Mouse (Mus musculus) 3134 (cell line): ENCODE data around the gene Suds3.

Experiments used
- DNase-seq: peaks from one replicate; pipeline ENCODE4 v3.0.0-alpha.2; 2011; ENCODE audit warnings: low spot score; ENCODE audit not compliant: insufficient read length; ENCODE audit errors: extremely low read depth

The Suds3 gene

GRCm38 (mm10) chr5:117115836-117116366 is at the start of gene Suds3:
Gene Suds3 (minus strand): TSS chr5:117116113.
- peak; percentile 81 for DNase-seq

GRCm38 (mm10) chr5:117164923-117165322 is 49.0 kb upstream of the Suds3 start:
- no peak for DNase-seq

DNA sequence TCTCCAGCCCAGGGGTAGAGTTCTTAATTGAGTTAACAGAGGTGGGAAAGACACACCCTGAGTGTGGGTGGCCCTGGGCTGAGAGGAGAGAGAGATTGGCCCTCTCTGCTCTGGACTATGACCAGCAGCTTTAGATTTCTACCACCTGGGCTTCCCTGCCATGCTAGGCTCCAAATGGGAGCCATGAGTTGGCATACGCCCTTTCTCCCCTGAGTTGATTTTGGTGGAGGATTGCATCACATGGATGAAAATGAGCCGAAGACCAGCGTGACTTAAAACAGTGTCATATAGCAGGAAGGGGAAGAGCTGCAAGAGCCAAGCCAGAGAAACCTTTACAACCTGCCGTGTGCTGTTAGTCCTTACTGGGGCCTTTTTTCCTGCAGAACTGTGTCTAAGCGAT is 48.6 kb upstream of the Suds3 start:
- peak; percentile 64 for DNase-seq

- DNase-seq, result no peak
Observed at GRCm38 (mm10) chr5:117163790-117164189, 47.9 kb upstream of the Suds3 start.

DNA sequence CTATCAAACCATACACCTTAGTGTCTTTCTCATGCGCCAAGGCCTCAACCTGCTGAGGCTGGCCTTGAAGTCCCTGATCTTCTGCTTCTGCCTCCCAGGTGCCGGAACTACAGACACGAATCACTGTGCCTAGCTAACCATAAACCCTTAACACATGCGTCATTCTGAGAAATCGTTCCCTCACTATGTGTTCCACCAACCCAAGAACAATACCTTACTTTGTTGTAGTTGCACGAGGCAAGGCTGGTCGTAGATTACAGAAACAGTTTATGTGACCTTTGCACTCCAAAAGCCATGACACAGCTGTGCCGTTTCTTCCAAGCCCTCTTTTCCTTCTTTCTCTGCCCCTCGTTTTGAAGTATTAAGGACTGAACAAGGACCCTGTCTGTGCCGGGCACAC is 44.6 kb upstream of the Suds3 start:
- DNase-seq, result no peak

DNA sequence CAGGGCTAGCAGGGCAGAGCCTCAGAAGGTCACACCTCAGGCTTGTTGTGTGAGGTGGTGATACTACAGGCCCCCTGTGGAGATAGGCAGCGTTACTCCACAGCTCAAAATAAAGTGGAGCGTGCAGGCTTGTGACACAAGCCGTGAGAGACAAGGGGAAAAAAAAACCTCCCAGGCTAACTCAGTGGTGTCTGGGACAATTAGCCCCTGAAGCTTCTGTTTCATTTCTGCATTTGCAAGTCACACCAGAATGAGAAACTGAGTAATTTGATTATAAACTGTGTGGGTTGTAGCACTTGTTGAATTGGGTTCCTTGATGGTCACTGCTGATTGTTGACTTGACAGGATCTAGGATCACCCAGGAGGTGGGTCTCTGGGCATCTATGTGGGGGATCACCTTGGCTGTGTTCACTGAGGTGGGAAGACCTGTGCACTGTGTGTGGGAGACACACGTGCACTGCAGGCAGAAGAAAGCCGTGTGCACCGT is 43.9 kb upstream of the Suds3 start:
- DNase-seq, result no peak

GRCm38 (mm10) chr5:117159326-117159725 is 43.4 kb upstream of the Suds3 start:
- DNase-seq, result no peak

- peak; percentile 84 for DNase-seq
Observed at GRCm38 (mm10) chr5:117158335-117159018, 42.6 kb upstream of the Suds3 start.

DNA sequence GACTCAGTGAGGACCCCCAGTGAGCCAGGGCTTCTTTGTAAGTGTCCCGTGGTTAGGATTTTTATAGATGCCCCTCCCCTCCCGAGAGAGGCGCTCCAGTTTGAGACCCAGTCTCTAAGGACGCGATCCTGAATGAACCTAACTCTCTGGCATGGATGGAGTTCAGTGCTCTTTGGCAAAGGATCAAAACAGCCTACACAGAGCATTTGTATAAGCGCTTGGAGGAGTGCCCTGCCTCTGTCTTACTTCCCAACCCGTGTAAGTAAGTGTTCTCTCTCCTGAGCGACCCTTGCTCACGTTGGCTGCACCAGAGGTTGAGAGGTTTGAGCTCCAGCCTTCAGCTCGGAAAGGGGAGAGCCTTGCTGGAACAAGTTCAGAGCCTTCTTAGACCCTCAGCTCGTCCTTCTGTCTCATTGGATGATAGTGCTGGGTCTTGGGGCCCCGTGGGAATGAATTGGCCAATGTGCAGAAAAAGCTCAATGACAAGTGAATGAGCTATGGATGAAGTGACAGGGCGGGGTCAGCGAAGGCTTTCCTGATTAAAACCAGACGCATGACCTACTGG is 37.7 kb upstream of the Suds3 start:
- no peak for DNase-seq

DNA sequence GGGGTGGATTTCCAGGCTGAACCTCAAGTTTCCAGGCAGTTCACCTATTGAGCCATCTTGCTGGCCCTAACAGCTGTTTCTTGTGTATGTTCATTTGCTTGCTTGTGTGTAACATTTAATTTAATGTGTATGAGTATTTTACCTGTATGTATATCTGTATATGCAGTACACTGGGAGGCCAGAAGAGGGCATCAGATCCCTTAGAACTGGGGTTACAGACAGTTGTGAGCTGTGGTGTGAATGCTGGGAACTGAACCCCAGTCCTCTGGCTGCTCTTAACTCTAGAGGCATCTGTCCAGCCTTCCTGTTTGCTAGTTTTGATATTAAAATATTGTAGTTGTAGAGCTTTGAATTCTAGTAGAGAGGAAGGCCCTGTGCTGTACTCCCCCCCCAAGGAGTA is 37.0 kb upstream of the Suds3 start:
- no peak for DNase-seq

DNA sequence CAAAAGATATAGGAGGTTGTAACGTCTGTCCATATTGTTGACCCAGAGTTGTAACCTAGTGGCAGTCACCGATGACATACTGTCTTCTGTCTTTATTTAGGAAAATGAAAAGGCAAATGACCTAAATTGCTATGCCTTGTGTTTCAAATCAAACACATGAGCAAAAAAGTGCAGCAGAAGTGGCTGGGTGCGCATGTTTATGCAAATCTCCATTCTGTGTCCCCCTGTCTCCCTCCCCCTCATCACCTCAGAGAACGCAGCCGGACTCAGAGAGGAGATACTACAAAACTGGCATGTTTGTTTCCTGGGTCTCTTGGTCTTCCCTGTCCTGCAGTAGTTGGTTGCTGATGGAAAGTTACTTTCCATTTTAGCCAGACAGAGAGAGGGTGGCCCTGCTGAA is 34.2 kb upstream of the Suds3 start:
- DNase-seq, result no peak

- DNase-seq, result no peak
Observed at GRCm38 (mm10) chr5:117149054-117149942, 33.4 kb upstream of the Suds3 start.

DNA sequence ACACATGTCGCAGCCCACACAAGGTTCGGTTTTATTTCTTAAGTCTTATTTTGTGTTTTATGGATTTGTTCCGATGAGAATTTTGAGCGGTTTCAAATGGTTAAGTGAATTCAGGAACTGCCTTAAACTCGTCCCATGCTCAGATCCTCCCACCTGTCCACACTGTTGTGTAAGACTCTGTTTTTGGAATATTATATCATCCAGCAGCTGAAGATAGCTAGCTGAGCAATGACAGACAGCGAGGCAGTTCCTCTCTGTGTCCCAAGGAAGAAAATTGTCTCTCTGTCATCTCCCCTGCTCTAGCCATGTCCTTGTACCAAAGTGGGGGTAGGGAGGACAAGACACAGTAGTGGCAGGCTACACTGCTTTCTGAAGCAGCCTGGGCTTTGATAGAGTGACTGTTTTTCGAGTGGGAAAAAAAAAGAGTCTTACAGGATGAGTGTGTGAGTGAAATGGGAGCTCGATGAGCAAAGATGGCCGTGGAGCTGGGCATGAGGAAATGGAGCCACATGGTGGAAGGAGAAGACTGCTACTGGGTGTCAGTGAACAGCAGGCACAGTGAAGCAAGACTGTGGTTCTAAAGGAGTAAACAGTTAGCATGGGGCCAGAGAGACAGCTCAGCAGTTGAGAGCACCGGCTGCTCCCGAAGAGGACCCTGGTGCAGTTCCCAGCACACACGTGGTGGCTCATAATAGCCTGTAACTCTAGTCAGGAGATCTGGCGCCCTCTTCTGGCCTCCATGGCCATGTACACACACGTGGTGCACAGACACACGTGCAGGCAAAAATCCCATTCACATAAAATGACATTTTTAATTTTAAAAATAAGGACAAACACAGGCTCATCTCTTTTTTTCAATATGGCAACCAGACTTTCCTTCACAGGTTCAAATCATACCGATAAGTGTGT is 31.5 kb upstream of the Suds3 start:
- DNase-seq, result no peak

- no peak for DNase-seq
Observed at GRCm38 (mm10) chr5:117146165-117146564, 30.3 kb upstream of the Suds3 start.

- no peak for DNase-seq
Observed at GRCm38 (mm10) chr5:117143721-117144135, 27.8 kb upstream of the Suds3 start.

- DNase-seq, result no peak
Observed at GRCm38 (mm10) chr5:117140374-117140773, 24.5 kb upstream of the Suds3 start.

GRCm38 (mm10) chr5:117139822-117140221 is 23.9 kb upstream of the Suds3 start:
- DNase-seq, result no peak

GRCm38 (mm10) chr5:117138295-117138988 is 22.5 kb upstream of the Suds3 start:
- DNase-seq, result no peak

- no peak for DNase-seq
Observed at GRCm38 (mm10) chr5:117137594-117137993, 21.7 kb upstream of the Suds3 start.

GRCm38 (mm10) chr5:117137011-117137410 is 21.1 kb upstream of the Suds3 start:
- no peak for DNase-seq
